Mouse (Mus musculus) heart, postnatal 0 days (tissue): Measurements from ENCODE around the gene Trio.

ENCODE experiments used
- CTCF ChIP-seq: IDR thresholded peaks from 2 replicates; pipeline ENCODE4 v1.5.1; 2016; ENCODE audit warnings: antibody characterized with exemption, control low read depth, low read depth
- EP300 ChIP-seq: IDR thresholded peaks from 2 replicates; pipeline ENCODE4 v1.6.1; 2016; ENCODE audit warnings: antibody characterized with exemption, low read depth

- TF ChIP-seq CTCF (no peak), EP300 (no peak)
Observed at GRCm38 (mm10) chr15:28037651-28038050, 12.0 kb upstream of the Trio start.
